Mouse (Mus musculus) MEL (cell line): ENCODE data around the gene Tcf7l2. TPM values are rescaled to one million over a fixed set of nuclear protein-coding genes. Genes with fewer than 3 reads are reported as not detected.

Experiments used
- DNase-seq: peaks from one replicate; pipeline ENCODE4 v3.0.0; 2011; ENCODE audit warnings: low read depth, low spot score
- H3K27ac ChIP-seq: 2 replicates; pipeline ENCODE4 v1.5.1; 2012; ENCODE audit warnings: low read depth, mild to moderate bottlenecking, control low read depth, low read length, moderate library complexity; ENCODE audit not compliant: control insufficient read depth
- H3K27me3 ChIP-seq, 2 experiments: fragments of 150-350 bp in 1 of 2; sonication (generic) in 1 of 2; 2 replicates each; pipeline ENCODE4 v1.6.1; 2012; ENCODE audit warnings: low read length in 2 of 2, mild to moderate bottlenecking in 2 of 2, improper control_type of control experiment in 1 of 2, moderate library complexity in 1 of 2; ENCODE audit not compliant: insufficient read depth in 2 of 2, control insufficient read depth in 1 of 2
- H3K36me3 ChIP-seq, 2 experiments: 2 replicates each; pipeline ENCODE4 v1.6.1; 2012 to 2014; ENCODE audit warnings: low read length in 2 of 2, improper control_type of control experiment in 1 of 2, inconsistent platforms in 1 of 2, mild to moderate bottlenecking in 1 of 2; ENCODE audit not compliant: insufficient read depth in 2 of 2, control insufficient read depth in 1 of 2
- H3K4me1 ChIP-seq, 2 experiments: fragments of 150-350 bp in 1 of 2; sonication (generic) in 1 of 2; 2 replicates each; pipeline ENCODE4 v1.6.1; 2012; ENCODE audit warnings: low read length in 2 of 2, improper control_type of control experiment in 1 of 2, mild to moderate bottlenecking in 1 of 2; ENCODE audit not compliant: insufficient read depth in 2 of 2, control insufficient read depth in 1 of 2
- H3K4me3 ChIP-seq, 2 experiments: fragments of 150-350 bp in 1 of 2; sonication (generic) in 1 of 2; 2 replicates each; pipeline ENCODE4 v1.5.1; 2012; ENCODE audit warnings: low read depth in 2 of 2, low read length in 2 of 2, mild to moderate bottlenecking in 2 of 2, moderate library complexity in 2 of 2, control low read depth in 1 of 2, improper control_type of control experiment in 1 of 2; ENCODE audit not compliant: control insufficient read depth in 1 of 2, insufficient read depth in 1 of 2
- H3K79me2 ChIP-seq: 2 replicates; pipeline ENCODE4 v1.6.1; 2012; ENCODE audit warnings: mild to moderate bottlenecking, low read length, moderate library complexity; ENCODE audit not compliant: control insufficient read depth, poor library complexity, insufficient read depth
- H3K9ac ChIP-seq: 2 replicates; pipeline ENCODE4 v1.6.1; 2012; ENCODE audit warnings: low read depth, mild to moderate bottlenecking, control low read depth, low read length, moderate library complexity; ENCODE audit not compliant: control insufficient read depth, poor library complexity, severe bottlenecking
- H3K9me3 ChIP-seq: fragments of 150-350 bp; sonication (generic); replicated peaks from 2 replicates; pipeline ENCODE4 v1.6.1; 2012; ENCODE audit warnings: mild to moderate bottlenecking, low read length, improper control_type of control experiment, moderate library complexity; ENCODE audit not compliant: insufficient read depth
- BHLHE40 ChIP-seq: IDR thresholded peaks from 2 replicates; pipeline ENCODE4 v1.6.1; 2012; ENCODE audit warnings: low read depth, mild to moderate bottlenecking, inconsistent platforms, low read length, improper control_type of control experiment, borderline replicate concordance
- CHD1 ChIP-seq: IDR thresholded peaks from 2 replicates; pipeline ENCODE4 v1.6.1; 2012; ENCODE audit warnings: low read depth, mild to moderate bottlenecking, inconsistent platforms, low read length, improper control_type of control experiment
- CHD2 ChIP-seq: IDR thresholded peaks from 2 replicates; pipeline ENCODE4 v1.6.1; 2011; ENCODE audit warnings: low read length, improper control_type of control experiment
- CTCF ChIP-seq, 3 experiments: IDR thresholded peaks in 2 of 3; conservative IDR thresholded peaks in 1 of 3; 2 replicates each; pipeline ENCODE4 v1.5.1; 2011 to 2012; ENCODE audit warnings: low read length in 3 of 3, low read depth in 2 of 3, mild to moderate bottlenecking in 2 of 3, improper control_type of control experiment in 1 of 3, inconsistent platforms in 1 of 3, mixed read lengths in 1 of 3, moderate library complexity in 1 of 3; ENCODE audit not compliant: control insufficient read depth in 1 of 3, insufficient read depth in 1 of 3, poor library complexity in 1 of 3, severe bottlenecking in 1 of 3
- E2F4 ChIP-seq: IDR thresholded peaks from 2 replicates; pipeline ENCODE4 v1.6.1; 2011; ENCODE audit warnings: low read depth, low read length, improper control_type of control experiment, borderline replicate concordance
- MAZ ChIP-seq: IDR thresholded peaks from 2 replicates; pipeline ENCODE4 v1.6.1; 2012; ENCODE audit warnings: low read depth, mild to moderate bottlenecking, inconsistent platforms, low read length, improper control_type of control experiment
- MXI1 ChIP-seq: IDR thresholded peaks from 2 replicates; pipeline ENCODE4 v1.6.1; 2011; ENCODE audit warnings: mild to moderate bottlenecking, low read depth, low read length, improper control_type of control experiment
- NELFE ChIP-seq: IDR thresholded peaks from 2 replicates; pipeline ENCODE4 v1.6.1; 2011; ENCODE audit warnings: low read depth, low read length, improper control_type of control experiment
- POLR2A ChIP-seq, 2 experiments: IDR thresholded peaks; 2 replicates each; pipeline ENCODE4 v1.6.1; 2011 to 2012; ENCODE audit warnings: low read length in 2 of 2, mild to moderate bottlenecking in 2 of 2, control low read depth in 1 of 2, improper control_type of control experiment in 1 of 2, low read depth in 1 of 2, moderate library complexity in 1 of 2; ENCODE audit not compliant: control insufficient read depth in 1 of 2, insufficient read depth in 1 of 2, poor library complexity in 1 of 2
- TAL1 ChIP-seq: IDR thresholded peaks from 2 replicates; pipeline ENCODE4 v1.6.1; 2012; ENCODE audit warnings: mild to moderate bottlenecking, inconsistent platforms, low read length, moderate library complexity, mixed read lengths
- UBTF ChIP-seq: IDR thresholded peaks from 2 replicates; pipeline ENCODE4 v1.6.1; 2012; ENCODE audit warnings: low read depth, mild to moderate bottlenecking, inconsistent platforms, low read length, improper control_type of control experiment, moderate library complexity, borderline replicate concordance; ENCODE audit not compliant: insufficient read depth
- ZMIZ1 ChIP-seq: IDR thresholded peaks from 2 replicates; pipeline ENCODE4 v1.6.1; 2012; ENCODE audit warnings: low read depth, mild to moderate bottlenecking, inconsistent platforms, low read length, improper control_type of control experiment, moderate library complexity
- ZNF384 ChIP-seq: IDR thresholded peaks from 2 replicates; pipeline ENCODE4 v1.6.1; 2012; ENCODE audit warnings: low read depth, mild to moderate bottlenecking, inconsistent platforms, low read length, improper control_type of control experiment
- polyA plus RNA-seq, 2 experiments: library from polyadenylated mRNA; stranded (reverse) in 1 of 2; unstranded in 1 of 2; fragments of >175 nt in 1 of 2; fragments of >200 nt in 1 of 2; gene quantifications; 2 replicates each; pipeline versions ENCODE4 v1.2.1 to v1.2.4; 2012; ENCODE audit warnings: low replicate concordance in 2 of 2, low read depth in 1 of 2; ENCODE audit not compliant: insufficient read length in 2 of 2, insufficient read depth in 1 of 2, missing spikeins in 1 of 2
- total RNA-seq: library from RNA; depleted of rRNA; stranded (reverse); fragments of 300-350 nt; gene quantifications from 2 replicates; pipeline ENCODE4 v1.2.3, GENCODE M21; 2012

The Tcf7l2 gene
- total and polyA plus RNA-seq, 3 experiments = 0.65 to 12.8 TPM; not detected in 1

GRCm38 (mm10) chr19:55966066-55966465 lies 224.4 kb downstream of the Tcf7l2 start:
- Histone ChIP-seq H3K9me3 (no peaks in the 10 kb centered on the region), H3K36me3 (no peaks in the 10 kb centered on the region), H3K27me3 (peaks cover 0 to 10% of the 10 kb centered on the region in 2 experiments), H3K4me3 (no peak overlapping the region), H3K9ac (no peak overlapping the region), H3K27ac (no peak overlapping the region), H3K79me2 (no peaks in the 10 kb centered on the region), H3K4me1 (no peaks in the 10 kb centered on the region)
- no peak for DNase-seq
- TF ChIP-seq POLR2A (IDR thresholded peaks at IDR 0.05; ENCODE audit: control insufficient read depth in 1 of 2, insufficient read depth in 1 of 2, low read depth in 1 of 2, low read length in 2 of 2, poor library complexity in 1 of 2) (no peak), ZNF384 (no peak), TAL1 (no peak)

GRCm38 (mm10) chr19:55969929-55970531 lies 228.4 kb downstream of the Tcf7l2 start:
- Histone ChIP-seq H3K27ac (no peak overlapping the region), H3K9ac (no peak overlapping the region), H3K4me1 (no peaks in the 10 kb centered on the region), H3K36me3 (no peaks in the 10 kb centered on the region), H3K9me3 (no peaks in the 10 kb centered on the region), H3K27me3 (peaks cover 0 to 5% of the 10 kb centered on the region in 2 experiments), H3K79me2 (no peaks in the 10 kb centered on the region), H3K4me3 (no peak overlapping the region)
- no peak for DNase-seq
- TF ChIP-seq MXI1 (no peak), CHD2 (no peak), E2F4 (no peak), ZMIZ1 (no peak), MAZ (no peak)
- TF ChIP-seq, all 39 proteins: peak for 0

GRCm38 (mm10) chr19:55976073-55976472 lies 234.5 kb downstream of the Tcf7l2 start:
- TF ChIP-seq CHD1 = no peak
- no peak for TF ChIP-seq BHLHE40
- TF ChIP-seq ZMIZ1 = no peak
- TF ChIP-seq MXI1 = no peak
- TF ChIP-seq UBTF = no peak
- no peak for TF ChIP-seq CTCF (IDR thresholded peaks at IDR 0.05 in 2 of 3, conservative IDR thresholded peaks at IDR 0.05 in 1 of 3; ENCODE audit: control insufficient read depth in 1 of 3, insufficient read depth in 1 of 3, low read depth in 2 of 3, low read length in 3 of 3, poor library complexity in 1 of 3, severe bottlenecking in 1 of 3)
- TF ChIP-seq NELFE = no peak
- TF ChIP-seq POLR2A (IDR thresholded peaks at IDR 0.05; ENCODE audit: control insufficient read depth in 1 of 2, insufficient read depth in 1 of 2, low read depth in 1 of 2, low read length in 2 of 2, poor library complexity in 1 of 2) = no peak
- TF ChIP-seq, all 39 proteins: peak for 0
- Histone ChIP-seq H3K27ac (no peak overlapping the region), H3K9me3 (no peaks in the 10 kb centered on the region), H3K4me1 (no peaks in the 10 kb centered on the region), H3K79me2 (no peaks in the 10 kb centered on the region), H3K36me3 (no peaks in the 10 kb centered on the region), H3K9ac (no peak overlapping the region), H3K27me3 (peaks cover 0 to 2% of the 10 kb centered on the region in 2 experiments; a peak in 2 of 4 replicates), H3K4me3 (no peak overlapping the region)
- DNase-seq = no peak
